Mouse (Mus musculus) lung, adult 2 months (tissue): Measurements from ENCODE around the gene Fosb.

Experiments
- CTCF ChIP-seq: fragments of 200-500 bp; IDR thresholded peaks from 2 replicates; pipeline ENCODE4 v1.5.1; 2011; ENCODE audit warnings: mild to moderate bottlenecking, low read length, control low read depth; ENCODE audit not compliant: insufficient read depth
- POLR2A ChIP-seq: fragments of 200-500 bp; IDR thresholded peaks from 2 replicates; pipeline ENCODE4 v1.6.1; 2011; ENCODE audit warnings: low read depth, mild to moderate bottlenecking, control low read depth, low read length, borderline replicate concordance; ENCODE audit errors: extremely low read depth

DNA sequence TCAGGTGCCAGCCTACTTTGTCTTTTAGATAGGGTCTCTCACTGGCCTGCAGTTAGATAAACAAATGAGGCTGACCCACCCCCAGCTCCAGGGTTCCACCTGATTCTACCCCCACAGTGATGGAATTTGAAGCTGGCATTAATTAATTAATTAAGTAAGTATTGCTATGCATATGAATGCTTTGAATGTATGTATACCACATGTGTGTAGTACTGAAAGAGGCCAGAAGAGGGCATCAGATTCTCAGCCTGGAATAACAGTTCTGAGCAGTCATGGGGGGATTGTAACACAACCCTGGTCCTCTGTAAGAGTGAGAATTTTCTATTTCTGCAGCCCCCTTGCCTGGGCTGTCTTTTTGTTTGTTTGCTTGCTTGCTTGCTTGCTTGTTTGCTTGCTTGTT, 18.6 kb upstream of the Fosb start:
- TF ChIP-seq CTCF, result no peak
- no peak for TF ChIP-seq POLR2A
